Mouse (Mus musculus): ENCODE data around the gene Tmem176b.

DNA sequence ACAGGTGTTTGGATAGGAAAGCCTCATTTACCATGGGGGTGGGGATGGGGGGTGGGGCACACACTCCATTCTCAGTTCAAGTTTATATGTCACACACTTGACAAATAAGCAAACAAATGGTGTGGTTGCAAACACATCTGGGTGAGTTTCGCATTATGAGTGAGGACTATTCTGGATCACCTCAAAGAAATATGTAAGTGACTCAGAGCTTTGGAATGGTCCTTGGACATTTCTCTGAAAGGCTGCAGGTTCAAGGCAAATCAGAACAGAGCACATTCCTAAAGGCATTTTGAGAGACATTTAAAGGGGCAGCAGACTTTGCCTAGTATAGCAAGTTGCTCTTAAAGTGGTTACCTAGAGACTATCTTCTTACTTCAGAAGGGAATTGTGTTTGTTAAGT lies 12.3 kb downstream of the Tmem176b start:
- TF ChIP-seq CTCF (IDR thresholded peaks at IDR 0.05; ENCODE audit: borderline replicate concordance, control insufficient read depth, extremely low read depth, insufficient read depth, low read length, poor library complexity) (no peak), POLR2A (IDR thresholded peaks at IDR 0.05; ENCODE audit: control insufficient read depth, extremely low read depth, insufficient read depth, low read length, poor library complexity) (no peak)

All from thymus, adult 2 months (tissue).